Mouse (Mus musculus) forebrain, embryonic 13.5 days (tissue): Measurements from ENCODE around the gene Pgc. TPM values are rescaled to one million over a fixed set of nuclear protein-coding genes. Genes with fewer than 3 reads are reported as not detected.

Experiments used
- ATAC-seq: fragments of 200-750 bp; cut with Nextera tagmentation; 2 replicates; pipeline ENCODE4 v1.8.0; 2017
- H3K27ac ChIP-seq: fragments of 300-500 bp; sonication (generic); 2 replicates; pipeline ENCODE4 v1.5.1; 2015; ENCODE audit warnings: inconsistent platforms, mild to moderate bottlenecking, moderate library complexity
- H3K27me3 ChIP-seq: fragments of 300-500 bp; sonication (generic); 2 replicates; pipeline ENCODE4 v1.6.1; 2015; ENCODE audit warnings: mild to moderate bottlenecking, inconsistent platforms
- H3K36me3 ChIP-seq: fragments of 300-500 bp; sonication (generic); 2 replicates; pipeline ENCODE4 v1.6.1; 2015; ENCODE audit warnings: mild to moderate bottlenecking, inconsistent platforms; ENCODE audit not compliant: poor library complexity, severe bottlenecking
- H3K4me1 ChIP-seq: fragments of 300-500 bp; sonication (generic); 2 replicates; pipeline ENCODE4 v1.6.1; 2015; ENCODE audit warnings: inconsistent platforms
- H3K4me2 ChIP-seq: fragments of 300-500 bp; sonication (generic); 2 replicates; pipeline ENCODE4 v1.6.1; 2015; ENCODE audit warnings: inconsistent platforms, mild to moderate bottlenecking, moderate library complexity
- H3K4me3 ChIP-seq: fragments of 300-500 bp; sonication (generic); 2 replicates; pipeline ENCODE4 v1.5.1; 2015; ENCODE audit warnings: mild to moderate bottlenecking, inconsistent platforms
- H3K9ac ChIP-seq: fragments of 300-500 bp; sonication (generic); 2 replicates; pipeline ENCODE4 v1.6.1; 2015; ENCODE audit warnings: mild to moderate bottlenecking, inconsistent platforms
- H3K9me3 ChIP-seq: fragments of 300-500 bp; sonication (generic); replicated peaks from 2 replicates; pipeline ENCODE4 v1.6.1; 2016; ENCODE audit warnings: inconsistent platforms
- WGBS: fragments of 180-500 bp; shearing (Covaris S2); methylation state at CpG from one replicate; pipeline ENCODE4 v1.1.7; 2015; 5-methylcytosine and 5-hydroxymethylcytosine counted together
- polyA plus RNA-seq: library from polyadenylated mRNA; unstranded; fragments of >200 nt; fragmentation: Nextera tagmentation; extraction: Ambion mirVana; gene quantifications from 2 replicates; pipeline ENCODE4 v1.2.1, GENCODE M21; 2015

Pgc gene
- polyA plus RNA-seq, 1 experiment from 2014 or later = not detected

GRCm38 (mm10) chr17:47769389-47770299 lies 43.0 kb downstream of the Pgc start:
- no peak overlapping the region for H3K27ac ChIP-seq
- no peak overlapping the region for H3K4me2 ChIP-seq
- H3K4me3 ChIP-seq = no peak overlapping the region
- H3K9me3 ChIP-seq = peaks cover 9% of the 10 kb centered on the region
- 0 out of 2 replicates have a peak, but pooled peaks cover 10% of the 10 kb centered on the region for H3K27me3 ChIP-seq
- H3K9ac ChIP-seq = no peak overlapping the region
- H3K4me1 ChIP-seq = no peaks in the 10 kb centered on the region
- no peaks in the 10 kb centered on the region for H3K36me3 ChIP-seq
- ATAC-seq = no peak
- WGBS = 87% methylated on average over 11 of the region's 11 CpGs

DNA sequence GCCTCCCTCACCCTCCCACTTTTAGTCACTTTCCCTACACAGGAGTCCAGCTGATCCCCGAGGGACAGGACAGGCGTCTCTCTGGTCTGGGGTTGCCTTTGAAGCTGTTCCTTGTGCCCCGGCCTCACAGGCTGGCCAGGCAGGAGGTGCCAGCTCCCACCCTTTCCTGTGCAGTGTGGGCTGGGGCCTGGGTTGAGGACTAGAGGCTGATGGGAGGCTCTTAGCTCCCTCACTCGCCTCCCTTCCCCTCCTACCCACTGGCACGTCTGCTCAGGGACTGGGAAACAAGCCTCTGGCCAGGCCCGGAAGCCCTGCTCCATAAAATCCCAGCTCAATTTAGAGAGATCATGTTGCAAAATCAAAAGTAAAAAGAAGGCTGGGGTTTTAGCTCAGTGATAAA lies 47.0 kb downstream of the Pgc start:
- Histone ChIP-seq H3K9me3 (peaks cover 9% of the 10 kb centered on the region), H3K27ac (no peak overlapping the region), H3K4me2 (no peak overlapping the region), H3K4me1 (no peaks in the 10 kb centered on the region), H3K36me3 (no peaks in the 10 kb centered on the region), H3K27me3 (no peaks in the 10 kb centered on the region), H3K9ac (no peak overlapping the region), H3K4me3 (no peak overlapping the region)
- WGBS = 68% methylated on average over 6 of the region's 6 CpGs
- no peak for ATAC-seq

- Histone ChIP-seq H3K4me2 (no peak overlapping the region), H3K36me3 (no peaks in the 10 kb centered on the region), H3K4me1 (no peaks in the 10 kb centered on the region), H3K9ac (no peak overlapping the region), H3K9me3 (peaks cover 6% of the 10 kb centered on the region), H3K27me3 (no peaks in the 10 kb centered on the region), H3K27ac (no peak overlapping the region), H3K4me3 (no peak overlapping the region)
- no peak for ATAC-seq
- 82% methylated on average over 2 of the region's 2 CpGs for WGBS
Measured at GRCm38 (mm10) chr17:47777141-47777540, 50.5 kb downstream of the Pgc start.

DNA sequence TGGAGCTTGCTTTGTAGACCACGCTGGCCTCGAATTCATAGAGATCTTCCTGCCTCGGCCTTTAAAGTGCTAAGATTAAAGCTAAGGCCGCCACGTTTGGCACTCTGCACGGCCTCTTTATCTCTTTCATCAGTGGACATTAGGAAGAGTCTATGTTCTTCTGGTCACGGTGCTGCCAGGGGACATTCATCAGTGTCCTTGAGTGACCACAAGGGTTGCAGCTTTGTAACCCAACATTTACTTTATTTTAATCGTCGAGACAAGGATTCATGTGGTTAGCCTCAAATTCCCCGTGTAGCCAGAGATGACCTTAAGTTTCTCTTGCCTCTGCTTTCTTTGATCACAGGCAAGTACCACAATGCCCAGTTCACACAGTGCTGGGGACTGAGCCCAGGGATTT lies 53.8 kb downstream of the Pgc start:
- Histone ChIP-seq H3K4me3 (no peak overlapping the region), H3K36me3 (no peaks in the 10 kb centered on the region), H3K9ac (no peak overlapping the region), H3K27ac (no peak overlapping the region), H3K9me3 (no peaks in the 10 kb centered on the region), H3K4me1 (no peaks in the 10 kb centered on the region), H3K4me2 (no peak overlapping the region), H3K27me3 (no peaks in the 10 kb centered on the region)
- 86% methylated on average over 10 of the region's 10 CpGs for WGBS
- no peak for ATAC-seq

DNA sequence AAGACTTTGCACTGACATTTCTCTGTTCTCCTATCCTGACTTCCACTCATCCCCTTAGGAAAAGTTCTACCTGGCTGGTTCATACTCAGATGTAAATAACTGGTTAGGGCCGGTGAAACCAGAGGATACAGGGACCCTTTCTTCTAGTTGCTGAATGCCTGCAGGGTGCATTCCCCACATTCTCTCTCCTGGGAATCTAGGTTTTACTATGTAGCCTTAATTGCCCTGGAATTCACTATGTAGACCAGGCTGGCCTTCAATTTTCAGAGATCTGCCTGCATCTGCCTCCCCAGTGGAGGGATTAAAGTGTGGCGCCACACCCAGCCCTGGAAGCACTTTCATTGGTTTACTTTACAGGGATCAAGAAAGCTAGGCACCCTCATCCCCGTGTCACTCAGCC lies 55.8 kb downstream of the Pgc start:
- Histone ChIP-seq H3K4me2 (no peak overlapping the region), H3K9me3 (no peaks in the 10 kb centered on the region), H3K27ac (no peak overlapping the region), H3K36me3 (no peaks in the 10 kb centered on the region), H3K4me3 (no peak overlapping the region), H3K27me3 (peaks cover 7% of the 10 kb centered on the region), H3K9ac (no peak overlapping the region), H3K4me1 (no peaks in the 10 kb centered on the region)
- 87% methylated on average over 3 of the region's 3 CpGs for WGBS
- ATAC-seq = no peak

- Histone ChIP-seq H3K9me3 (no peaks in the 10 kb centered on the region), H3K4me3 (no peak overlapping the region), H3K9ac (no peak overlapping the region), H3K27me3 (peaks cover 11% of the 10 kb centered on the region), H3K27ac (no peak overlapping the region), H3K36me3 (no peaks in the 10 kb centered on the region), H3K4me1 (peaks cover 8% of the 10 kb centered on the region; the same call in 1 of the 2 replicates), H3K4me2 (no peak overlapping the region)
- no peak for ATAC-seq
- 88% methylated on average over 8 of the region's 8 CpGs for WGBS
Measured at GRCm38 (mm10) chr17:47783445-47784223, 57.0 kb downstream of the Pgc start.

Other genes starting within 250 kb of the Pgc start
- gene Taf8, start 224.6 kb upstream of the Pgc start, polyA plus RNA-seq = 26.5 and 31.0 TPM in 2 replicates
- 67.6 and 75.8 TPM in 2 replicates for gene Ccnd3, start 221.8 kb upstream of the Pgc start, polyA plus RNA-seq
- 29.7 and 33.2 TPM in 2 replicates for gene Bysl, start 115.3 kb upstream of the Pgc start, polyA plus RNA-seq
- gene Med20, start 115.3 kb upstream of the Pgc start, polyA plus RNA-seq = 42.6 and 45.2 TPM in 2 replicates
- gene Gm20517, start 115.3 kb upstream of the Pgc start, polyA plus RNA-seq = 1.7 and 3.0 TPM in 2 replicates
- 10.2 and 11.2 TPM in 2 replicates for gene Usp49, start 96.2 kb upstream of the Pgc start, polyA plus RNA-seq
- gene Tomm6, start 38.5 kb upstream of the Pgc start, polyA plus RNA-seq = 295 and 350 TPM in 2 replicates
- gene Frs3, start 37.8 kb upstream of the Pgc start, polyA plus RNA-seq = 11.6 and 11.8 TPM in 2 replicates
- gene Gm21981, start 32.4 kb upstream of the Pgc start, polyA plus RNA-seq = 0.21 and 0.54 TPM in 2 replicates
- not detected in 2 replicates for gene Prickle4, start 32.1 kb upstream of the Pgc start, polyA plus RNA-seq
- 1.5 and 1.7 TPM in 2 replicates for gene Tfeb, start 10.2 kb downstream of the Pgc start, polyA plus RNA-seq
- 2.6 and 3.1 TPM in 2 replicates for gene Mdfi, start 107.8 kb downstream of the Pgc start, polyA plus RNA-seq
- 13.4 and 15.6 TPM in 2 replicates for gene Foxp4, start 197.8 kb downstream of the Pgc start, polyA plus RNA-seq